Mouse (Mus musculus) 3T3-L1 (cell line): ENCODE results near the gene Hnrnpc.
"Not testable (repeated sequence)": the region's sequence is repeated elsewhere in the genome, so short reads cannot be mapped to it uniquely, and the experiment has no call there.

ENCODE experiments used
- DNase-seq: peaks from one replicate; pipeline ENCODE4 v3.0.0-alpha.2; 2015; ENCODE audit warnings: low read depth, low spot score

Hnrnpc gene

GRCm38 (mm10) chr14:52103474-52103855 lies 363 bp downstream of the Hnrnpc start:
- peak; percentile 53 for DNase-seq

GRCm38 (mm10) chr14:52101285-52102157 lies 2.3 kb downstream of the Hnrnpc start:
- DNase-seq: peak; percentile 61

GRCm38 (mm10) chr14:52100170-52100960 lies 3.5 kb downstream of the Hnrnpc start:
- no peak for DNase-seq

- no peak for DNase-seq
Measured at GRCm38 (mm10) chr14:52099563-52099962, 4.3 kb downstream of the Hnrnpc start.

GRCm38 (mm10) chr14:52098387-52098786 lies 5.4 kb downstream of the Hnrnpc start:
- not testable (repeated sequence) for DNase-seq

GRCm38 (mm10) chr14:52097191-52097590 lies 6.6 kb downstream of the Hnrnpc start:
- not testable (repeated sequence) for DNase-seq

GRCm38 (mm10) chr14:52094533-52094932 lies 9.3 kb downstream of the Hnrnpc start:
- no peak for DNase-seq

- DNase-seq: no peak
Measured at GRCm38 (mm10) chr14:52083083-52083482, 20.7 kb downstream of the Hnrnpc start.

- no peak for DNase-seq
Measured at GRCm38 (mm10) chr14:52071599-52072137, 32.2 kb downstream of the Hnrnpc start.

GRCm38 (mm10) chr14:52066135-52066534 lies 37.7 kb downstream of the Hnrnpc start:
- no peak for DNase-seq

- DNase-seq: no peak
Measured at GRCm38 (mm10) chr14:52061798-52062197, 42.0 kb downstream of the Hnrnpc start.

GRCm38 (mm10) chr14:52060800-52061199 lies 43.0 kb downstream of the Hnrnpc start:
- DNase-seq: no peak

GRCm38 (mm10) chr14:52059982-52060381 lies 43.8 kb downstream of the Hnrnpc start:
- DNase-seq: no peak

GRCm38 (mm10) chr14:52052720-52053119 lies 51.1 kb downstream of the Hnrnpc start:
- DNase-seq: not testable (repeated sequence)

GRCm38 (mm10) chr14:52045966-52046565 lies 57.8 kb downstream of the Hnrnpc start:
- DNase-seq: no peak

- DNase-seq: peak; percentile 63
Measured at GRCm38 (mm10) chr14:52044901-52045678, 58.7 kb downstream of the Hnrnpc start.

- DNase-seq: no peak
Measured at GRCm38 (mm10) chr14:52043446-52043845, 60.4 kb downstream of the Hnrnpc start.

GRCm38 (mm10) chr14:52042359-52042758 lies 61.5 kb downstream of the Hnrnpc start, which contains the start of gene Olfr221:
Gene Olfr221 (minus strand): TSS chr14:52042459.
- not testable (repeated sequence) for DNase-seq

GRCm38 (mm10) chr14:52039332-52039731 lies 64.5 kb downstream of the Hnrnpc start:
- no peak for DNase-seq

GRCm38 (mm10) chr14:52035926-52036325 lies 67.9 kb downstream of the Hnrnpc start:
- DNase-seq: no peak

- DNase-seq: no peak
Measured at GRCm38 (mm10) chr14:52026342-52026741, 77.5 kb downstream of the Hnrnpc start.
